Mouse (Mus musculus): ENCODE measurements at regions not wholly inside any gene's neighbourhood (a gene's known extent, or its start where the extent isn't known, plus 50 kb on each side); places are given as distances from the start of the nearest gene placed in this dataset.

DNA sequence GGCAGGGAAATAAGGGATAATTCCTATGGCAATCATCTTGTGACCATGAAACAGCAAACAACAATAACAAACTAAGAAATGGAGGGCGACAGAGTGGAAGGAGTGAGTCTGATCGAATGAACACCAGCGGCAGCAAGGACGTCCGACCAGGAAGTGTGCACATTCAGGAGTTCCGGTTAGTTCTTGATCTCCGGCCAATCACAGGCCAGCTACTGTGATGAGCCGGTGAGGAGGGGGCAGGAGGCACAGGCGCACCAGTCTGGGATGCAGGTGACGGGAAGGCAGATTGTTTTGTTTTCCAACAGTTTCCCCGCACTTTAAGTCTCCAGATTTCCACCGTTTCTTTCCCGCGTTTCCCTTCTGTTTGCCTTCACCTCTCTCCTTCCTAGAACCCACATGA lies 50.3 kb upstream of the Hunk start:
- no peak for ATAC-seq

DNA sequence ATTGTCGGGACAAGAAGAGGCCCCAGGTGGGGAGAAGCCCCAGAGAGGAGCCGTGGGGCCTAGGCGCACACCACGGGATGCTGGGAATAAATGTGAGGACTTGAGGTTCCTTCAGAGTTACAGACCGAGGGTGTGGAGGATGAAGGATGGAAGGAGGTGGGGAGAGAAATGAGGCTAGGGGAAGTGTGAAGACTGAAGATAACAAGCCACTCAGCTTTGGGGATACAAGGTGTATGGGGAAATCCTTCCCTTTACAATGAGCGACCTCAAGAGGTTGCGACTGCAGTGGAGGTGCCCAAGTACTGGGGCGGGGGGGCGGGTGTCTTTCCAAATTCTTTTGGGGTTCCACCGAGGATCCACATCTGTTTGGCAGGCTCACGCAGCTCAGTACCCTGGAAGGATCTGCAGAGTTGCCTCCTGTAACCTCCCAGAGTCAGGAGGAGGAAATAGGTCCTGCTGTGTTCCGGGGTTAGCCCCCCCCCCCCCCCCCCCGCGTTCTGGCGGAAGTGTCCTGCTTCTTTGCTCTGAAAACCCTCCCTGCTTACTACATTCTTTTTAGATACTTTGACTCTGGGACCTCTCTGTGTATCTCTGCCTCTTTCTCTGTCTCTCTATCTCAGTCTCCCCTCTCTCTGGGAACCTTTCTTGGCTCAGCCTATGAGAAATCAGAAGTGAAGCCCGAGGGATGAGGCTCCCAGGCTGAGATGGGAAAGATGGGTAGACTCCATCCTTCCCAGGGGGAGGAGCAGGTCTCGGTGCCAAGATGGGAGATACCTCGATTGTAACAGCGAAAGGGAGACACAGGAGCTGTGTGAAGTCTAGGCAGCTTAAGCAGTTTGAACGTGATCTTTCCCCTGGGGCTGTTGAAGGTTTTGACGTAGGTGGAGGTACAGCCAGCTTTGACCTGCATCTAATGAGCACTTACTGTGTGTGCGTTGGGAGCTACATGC lies 49.8 kb upstream of the Scaf4 start:
- ATAC-seq, result peak; percentile 13
